Mouse (Mus musculus) Muller cell, postnatal 12 days (primary cell): ENCODE data around the gene Lmnb2.

Experiments used
- DNase-seq: peaks from one replicate; pipeline ENCODE4 v3.0.0-alpha.2; 2015; ENCODE audit errors: inconsistent ontology term

Lmnb2 gene

DNA sequence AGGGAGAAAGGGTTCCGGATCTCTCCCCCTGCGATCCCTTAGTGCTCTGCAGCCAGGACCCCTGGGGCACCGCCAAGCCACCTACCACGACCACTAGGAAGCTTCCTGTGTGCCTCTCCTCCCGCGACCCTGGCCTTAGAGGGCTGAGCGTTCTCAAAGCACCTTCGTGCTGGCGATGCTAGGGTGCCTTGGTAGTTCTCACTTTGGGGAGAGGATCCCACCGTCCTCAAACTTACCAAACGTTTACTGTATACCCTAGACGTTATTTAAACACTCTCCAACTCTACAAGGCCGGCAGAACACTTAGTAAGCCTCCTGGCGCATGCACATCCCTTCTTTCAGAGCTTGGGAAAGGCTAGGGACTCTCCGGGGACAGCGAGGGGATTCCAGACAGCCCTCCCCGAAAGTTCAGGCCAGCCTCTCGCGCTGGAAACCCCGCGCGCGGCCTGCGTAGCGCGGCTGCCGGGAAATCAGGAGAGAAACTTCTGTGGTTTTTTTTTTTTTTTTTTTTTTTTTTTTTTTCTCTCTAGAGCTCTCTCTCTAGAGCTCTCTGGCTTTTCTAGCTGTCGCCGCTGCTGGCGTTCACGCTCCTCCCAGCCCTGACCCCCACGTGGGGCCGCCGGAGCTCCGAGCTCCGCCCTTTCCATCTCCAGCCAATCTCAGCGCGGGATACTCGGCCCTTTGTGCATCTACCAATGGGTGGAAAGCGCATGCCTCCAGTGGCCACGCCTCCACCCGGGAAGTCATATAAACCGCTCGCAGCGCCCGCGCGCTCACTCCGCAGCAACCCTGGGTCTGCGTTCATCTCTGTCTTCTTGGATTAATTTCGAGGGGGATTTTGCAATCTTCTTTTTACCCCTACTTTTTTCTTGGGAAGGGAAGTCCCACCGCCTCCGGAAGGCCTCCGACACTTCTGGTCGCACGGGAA is 11.5 kb upstream of the Lmnb2 start, which contains the start of gene Gadd45b:
Gene Gadd45b (plus strand): TSS at position 775 of the 928 bp plus-strand sequence.
- peak; percentile 100 for DNase-seq

DNA sequence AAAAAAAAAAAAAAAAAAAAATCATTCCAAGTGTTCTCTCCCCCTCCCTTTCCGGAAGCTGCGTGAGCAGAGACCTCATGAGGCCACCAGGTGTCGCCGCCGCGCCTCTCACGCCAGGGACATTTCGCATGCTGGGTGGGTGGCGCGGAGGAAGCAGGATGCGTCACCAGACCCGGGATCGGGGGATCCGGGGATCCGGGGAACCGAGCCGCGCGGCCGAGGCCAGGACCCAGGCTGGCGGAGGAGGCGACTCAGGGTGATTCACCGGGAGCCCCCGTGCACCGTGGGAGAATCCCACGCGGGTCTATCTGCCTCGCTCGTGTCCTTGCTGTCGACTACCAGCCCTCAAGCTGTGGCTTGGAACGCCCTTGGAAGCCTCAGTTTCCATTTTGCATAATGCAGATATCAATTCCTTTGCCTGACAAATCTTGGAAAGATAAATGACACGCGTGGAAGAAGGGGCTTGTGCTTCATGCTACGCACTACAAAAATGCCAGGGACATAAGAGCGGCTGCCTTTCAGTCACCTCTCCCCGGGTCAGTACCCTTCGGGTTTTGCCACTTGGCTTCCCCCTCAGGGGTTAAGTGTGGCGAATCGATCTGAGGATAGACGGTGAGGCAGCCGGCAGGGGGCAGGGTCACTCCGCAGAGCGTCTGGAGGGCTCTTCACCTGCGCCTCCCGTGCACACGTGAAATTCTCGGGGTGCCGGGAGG is 10.7 kb upstream of the Lmnb2 start:
- peak; percentile 96 for DNase-seq

DNA sequence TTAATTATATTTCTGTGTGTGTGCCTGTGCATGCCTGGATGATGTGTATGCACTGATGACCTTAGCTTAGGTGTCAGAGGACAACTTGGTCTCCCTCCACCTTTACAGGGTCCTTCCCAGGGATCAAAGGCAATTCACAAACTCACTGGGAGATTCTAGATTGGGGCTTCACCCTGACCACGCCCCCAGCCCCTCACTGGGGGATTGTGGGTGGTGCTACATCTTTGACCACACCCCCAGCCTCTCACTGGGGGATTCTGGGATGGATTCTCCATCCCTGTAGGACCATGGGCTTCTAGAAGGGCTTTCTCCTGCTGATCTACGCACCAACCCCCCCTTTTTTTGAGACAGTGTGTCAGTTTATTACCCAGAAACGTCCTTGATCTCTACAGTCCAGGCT is 7.4 kb upstream of the Lmnb2 start:
- DNase-seq: no peak

GRCm38 (mm10) chr10:80921923-80922322 is 3.9 kb upstream of the Lmnb2 start:
- peak; percentile 76 for DNase-seq

DNA sequence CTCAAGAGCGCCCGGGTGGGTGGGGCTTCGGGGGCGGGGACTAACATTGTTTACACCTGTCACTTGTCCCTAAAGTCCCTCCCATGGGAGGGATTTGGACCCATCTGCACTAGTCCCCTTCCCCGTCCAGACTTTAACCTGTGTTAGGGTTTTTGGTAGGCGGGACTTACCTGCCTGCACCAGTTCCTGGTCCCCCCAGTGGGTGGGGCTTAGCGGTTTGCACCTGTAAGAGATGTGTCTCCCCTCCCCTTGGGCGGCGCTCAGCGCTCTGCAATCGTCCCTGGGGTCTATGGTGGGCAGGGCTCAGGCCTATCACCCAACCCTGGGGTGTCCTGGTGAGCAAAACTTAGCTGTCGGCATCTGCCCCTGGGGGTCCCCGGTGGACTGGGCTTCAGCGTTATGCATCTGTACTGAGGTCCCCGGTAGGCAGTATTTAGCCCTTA is 688 bp downstream of the Lmnb2 start:
- DNase-seq: no peak

- DNase-seq: no peak
Observed at GRCm38 (mm10) chr10:80915736-80916135, 2.3 kb downstream of the Lmnb2 start.

DNA sequence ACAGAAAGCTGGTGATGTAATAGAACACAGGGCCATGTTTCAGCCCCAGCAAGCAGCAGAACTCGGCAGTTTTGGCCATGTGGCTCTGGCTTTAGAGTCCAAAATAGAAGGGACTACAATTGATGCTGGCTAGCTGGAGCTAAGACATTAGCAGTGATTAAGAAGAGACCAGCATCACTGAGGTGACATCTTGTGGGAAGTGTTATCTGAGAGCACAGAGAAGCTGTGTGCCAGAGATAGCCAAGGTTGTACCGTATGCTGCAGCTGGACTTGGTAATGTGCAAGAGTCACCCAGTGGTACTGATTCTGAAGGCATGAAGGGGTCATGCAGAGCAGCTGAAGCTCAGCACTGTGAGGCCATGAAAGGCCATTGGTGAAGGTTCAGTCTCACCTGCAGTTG is 2.8 kb downstream of the Lmnb2 start:
- DNase-seq: no peak

- DNase-seq: no peak
Observed at GRCm38 (mm10) chr10:80914253-80914656, 3.8 kb downstream of the Lmnb2 start.

DNA sequence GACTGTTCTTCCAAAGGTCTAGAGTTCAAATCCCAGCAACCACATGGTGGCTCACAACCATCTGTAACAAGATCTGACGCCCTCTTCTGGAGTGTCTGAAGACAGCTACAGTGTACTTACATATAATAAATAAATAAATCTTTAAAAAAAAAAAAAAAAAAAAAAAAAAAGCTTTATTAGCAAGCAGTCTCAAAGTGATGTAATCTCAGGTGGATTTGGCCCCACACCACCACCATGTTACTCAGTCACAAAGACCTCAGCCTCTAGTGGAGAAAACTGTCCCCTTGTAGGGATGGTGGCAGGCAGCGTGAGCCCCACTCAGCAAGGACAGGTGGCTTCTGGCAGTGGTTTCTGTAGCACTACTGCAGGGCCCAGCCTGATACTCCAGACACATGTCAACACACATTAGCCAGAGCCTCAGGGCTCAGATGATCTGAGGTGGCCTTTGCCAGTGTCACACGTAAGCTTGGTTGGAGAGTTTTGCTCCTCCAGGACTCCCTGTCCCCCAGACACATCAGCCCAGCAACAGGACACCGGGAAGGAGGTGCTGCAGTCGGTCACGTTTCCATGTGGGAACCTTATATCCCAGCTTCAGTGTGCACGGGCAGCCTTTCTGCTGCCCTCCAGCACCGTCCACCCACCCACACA is 4.6 kb downstream of the Lmnb2 start:
- DNase-seq: no peak

- DNase-seq: no peak
Observed at GRCm38 (mm10) chr10:80911891-80912290, 6.2 kb downstream of the Lmnb2 start.

- DNase-seq: no peak
Observed at GRCm38 (mm10) chr10:80911354-80911753, 6.7 kb downstream of the Lmnb2 start.

DNA sequence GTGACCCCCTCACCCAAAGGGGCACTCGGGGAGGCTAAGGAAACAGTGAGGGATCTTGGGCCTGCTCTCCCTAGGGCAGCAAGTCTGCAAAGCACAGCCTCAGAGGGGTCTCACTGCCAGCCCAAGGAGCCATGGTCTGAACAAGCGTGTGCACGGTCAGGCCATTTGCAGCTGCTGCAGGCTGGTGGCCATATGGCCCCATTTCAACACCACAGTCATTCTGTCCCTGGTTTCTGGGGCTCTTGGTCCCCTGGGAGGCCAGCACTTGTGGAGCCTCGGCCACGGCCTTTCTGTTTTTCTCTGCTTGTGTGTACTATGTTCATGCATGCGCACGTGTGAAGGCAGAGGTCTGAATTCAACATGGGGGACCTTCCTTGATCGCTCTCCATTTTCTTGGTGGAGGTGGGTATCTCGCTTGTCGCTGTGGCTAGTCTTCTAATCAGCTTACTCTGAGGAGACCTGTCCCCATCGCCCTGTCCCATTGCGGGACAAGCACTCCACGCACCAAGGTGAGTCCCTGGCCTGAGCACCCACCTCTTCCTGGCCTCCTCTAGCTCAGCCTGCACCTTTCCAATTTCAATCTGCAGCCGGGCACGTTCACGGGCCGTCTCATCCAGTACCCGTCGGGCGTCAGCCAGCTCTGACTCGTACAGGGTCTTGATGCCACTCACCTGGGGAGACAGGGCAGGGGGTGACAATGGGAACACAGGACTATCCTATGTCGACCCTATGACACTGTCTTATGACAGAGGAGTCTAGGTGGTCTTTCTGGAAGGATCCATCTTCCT is 8.5 kb downstream of the Lmnb2 start:
- no peak for DNase-seq

GRCm38 (mm10) chr10:80904709-80905108 is 13.3 kb downstream of the Lmnb2 start:
- no peak for DNase-seq

DNA sequence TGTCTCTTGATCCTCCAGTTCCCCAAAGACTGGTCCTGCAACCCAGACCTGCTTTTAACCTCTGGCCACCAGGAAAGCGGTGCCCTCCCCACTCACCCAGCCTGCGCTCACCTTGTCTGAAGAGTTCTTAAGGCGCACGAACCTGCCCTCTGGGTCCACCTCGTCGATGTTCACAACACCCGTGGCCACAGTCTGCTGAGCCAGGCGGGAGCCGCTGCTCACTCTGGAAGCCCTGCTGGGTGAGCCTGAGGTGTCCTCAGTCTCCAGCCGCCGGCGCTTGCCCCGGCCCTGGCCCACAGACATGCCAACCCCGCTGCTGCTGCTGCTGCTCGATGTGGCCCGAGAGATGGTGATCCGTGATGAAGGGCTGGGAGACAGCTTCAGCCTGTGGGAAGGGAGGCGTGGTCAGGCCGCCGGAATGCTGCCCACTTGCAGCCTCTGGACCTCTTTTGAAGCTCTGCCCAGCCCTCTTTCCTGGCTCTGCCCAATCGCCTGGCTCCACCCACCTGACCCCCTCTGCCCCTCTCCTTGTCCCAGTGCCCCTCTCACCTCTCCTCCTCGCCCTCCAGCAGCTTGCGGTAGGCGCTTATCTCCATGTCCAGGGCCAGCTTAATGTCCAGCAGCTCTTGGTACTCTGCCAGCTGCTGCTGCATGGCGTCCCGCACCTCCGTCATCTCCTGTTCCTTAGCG is 13.9 kb downstream of the Lmnb2 start:
- DNase-seq: no peak

GRCm38 (mm10) chr10:80903282-80903681 is 14.8 kb downstream of the Lmnb2 start:
- no peak for DNase-seq

- DNase-seq: no peak
Observed at GRCm38 (mm10) chr10:80902273-80902940, 15.6 kb downstream of the Lmnb2 start.

GRCm38 (mm10) chr10:80901409-80902272 is 16.4 kb downstream of the Lmnb2 start:
- no peak for DNase-seq

DNA sequence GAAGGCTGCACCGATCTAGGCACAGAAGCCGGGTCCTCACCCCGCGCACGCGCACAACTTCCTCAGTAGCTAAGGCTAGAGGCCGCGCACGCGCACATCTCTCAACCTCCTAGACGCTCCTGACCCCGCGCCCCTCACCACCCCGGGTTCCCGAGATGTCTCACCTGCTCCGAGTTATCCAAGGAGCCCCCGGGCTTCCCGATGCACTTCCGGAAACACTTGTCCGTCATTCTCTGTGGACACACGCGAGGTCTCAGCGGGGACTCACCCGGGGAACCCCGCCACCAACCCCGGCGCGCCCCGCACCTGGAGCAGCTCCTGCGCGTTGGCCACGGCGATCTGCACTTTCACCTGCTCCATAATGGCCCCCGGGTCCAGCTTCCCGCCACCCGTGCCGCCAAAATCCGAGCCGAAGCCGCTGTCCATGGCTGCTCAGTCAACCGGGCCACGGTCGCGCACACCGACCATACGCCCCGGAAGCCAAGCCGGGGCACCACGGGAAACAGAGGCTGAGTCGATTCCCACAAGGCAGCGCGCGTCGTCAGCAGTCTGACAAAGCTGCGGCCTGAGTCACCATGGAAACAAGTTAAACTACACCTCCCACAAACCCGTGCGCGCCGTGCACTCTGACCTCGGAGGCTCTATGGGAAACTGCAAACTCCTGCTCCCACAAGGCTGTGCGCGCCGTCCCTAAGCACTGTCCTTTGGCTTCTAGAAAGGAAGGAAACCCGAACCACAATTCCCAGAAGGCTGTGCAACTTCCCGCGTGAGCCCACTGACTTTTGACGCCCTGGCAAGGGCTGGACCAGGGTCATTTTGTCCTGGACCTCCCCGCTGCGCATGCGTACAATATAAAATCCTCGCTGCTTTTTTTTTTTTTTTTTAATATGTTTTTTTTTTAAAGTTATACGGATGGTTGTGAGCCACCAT is 17.5 kb downstream of the Lmnb2 start, which contains the start of gene Timm13:
Gene Timm13 (minus strand): TSS at position 652 of the 930 bp plus-strand sequence.
- DNase-seq: peak; percentile 99
